Mouse (Mus musculus) ES-Bruce4 (cell line): ENCODE data around the gene Pard3.

Source experiments
- CTCF ChIP-seq: IDR thresholded peaks from one replicate; pipeline ENCODE4 v1.8.1; 2011; ENCODE audit warnings: low read depth, low read length
- POLR2A ChIP-seq: IDR thresholded peaks from one replicate; pipeline ENCODE4 v1.8.1; 2011; ENCODE audit warnings: low read length; ENCODE audit not compliant: insufficient read depth

GRCm38 (mm10) chr8:127480003-127480402 lies 416.3 kb downstream of the Pard3 start:
- no peak for TF ChIP-seq POLR2A
- no peak for TF ChIP-seq CTCF
